Mouse (Mus musculus) CH12.LX (cell line): ENCODE results near the gene Rap1a. TPM values are rescaled to one million over a fixed set of nuclear protein-coding genes. Genes with fewer than 3 reads are reported as not detected.
A peak's percentile ranks its signal among the peaks of the same experiment; 100 is the strongest.

ENCODE experiments used
- DNase-seq: peaks from one replicate; pipeline ENCODE4 v3.0.0-alpha.2; 2013; ENCODE audit errors: extremely low read depth
- H3K27ac ChIP-seq: 2 replicates; pipeline ENCODE4 v1.5.1; 2012; ENCODE audit warnings: low read depth, mild to moderate bottlenecking, control low read depth, moderate library complexity; ENCODE audit not compliant: insufficient read depth
- H3K27me3 ChIP-seq: replicated peaks from 2 replicates; pipeline ENCODE3; 2012; ENCODE audit warnings: inconsistent platforms
- H3K36me3 ChIP-seq, 2 experiments: replicated peaks in 1 of 2; 2 replicates each; pipeline versions ENCODE3 to v1.6.1; 2012; ENCODE audit warnings: inconsistent platforms in 1 of 2, low read length in 1 of 2, mild to moderate bottlenecking in 1 of 2, mixed read lengths in 1 of 2, moderate library complexity in 1 of 2; ENCODE audit not compliant: control insufficient read depth in 1 of 2, insufficient read depth in 1 of 2
- H3K4me1 ChIP-seq, 2 experiments: 2 replicates each; pipeline ENCODE4 v1.6.1; 2012; ENCODE audit warnings: inconsistent platforms in 1 of 2, moderate library complexity in 1 of 2; ENCODE audit not compliant: insufficient read depth in 2 of 2, control insufficient read depth in 1 of 2
- H3K4me2 ChIP-seq: 2 replicates; pipeline ENCODE4 v1.6.1; 2012; ENCODE audit warnings: low read depth, mild to moderate bottlenecking, control low read depth; ENCODE audit not compliant: poor library complexity, insufficient read depth, severe bottlenecking
- H3K4me3 ChIP-seq, 3 experiments: fragments of 150-350 bp in 1 of 3; sonication (generic) in 1 of 3; replicated peaks in 1 of 3; 2 replicates each; pipeline versions ENCODE3 to v1.5.1; 2011 to 2012; ENCODE audit warnings: low read depth in 2 of 3, low read length in 2 of 3, mild to moderate bottlenecking in 2 of 3, moderate library complexity in 2 of 3, control low read depth in 1 of 3, improper control_type of control experiment in 1 of 3, inconsistent platforms in 1 of 3, mixed read lengths in 1 of 3; ENCODE audit not compliant: poor library complexity in 1 of 3
- H3K79me2 ChIP-seq: replicated peaks from 2 replicates; pipeline ENCODE4 v1.6.1; 2012; ENCODE audit warnings: mild to moderate bottlenecking, moderate library complexity; ENCODE audit not compliant: control insufficient read depth, poor library complexity, insufficient read depth, severe bottlenecking; ENCODE audit errors: extremely low read depth
- H3K9ac ChIP-seq: 2 replicates; pipeline ENCODE4 v1.6.1; 2012; ENCODE audit warnings: low read depth, mild to moderate bottlenecking, control low read depth, moderate library complexity; ENCODE audit not compliant: insufficient read depth
- H3K9me3 ChIP-seq: replicated peaks from 2 replicates; pipeline ENCODE3; 2012; ENCODE audit warnings: low read length, inconsistent platforms, mixed read lengths
- CHD1 ChIP-seq: IDR thresholded peaks from 2 replicates; pipeline ENCODE4 v1.6.1; 2012; ENCODE audit warnings: low read depth, low read length, improper control_type of control experiment, inconsistent platforms
- CHD2 ChIP-seq: IDR thresholded peaks from 2 replicates; pipeline ENCODE4 v1.6.1; 2011; ENCODE audit warnings: low read length, improper control_type of control experiment
- E2F4 ChIP-seq: IDR thresholded peaks from 2 replicates; pipeline ENCODE4 v1.6.1; 2011; ENCODE audit warnings: low read depth, low read length, improper control_type of control experiment; ENCODE audit not compliant: insufficient replicate concordance
- ELF1 ChIP-seq: IDR thresholded peaks from 2 replicates; pipeline ENCODE4 v1.6.1; 2014; ENCODE audit warnings: low read depth, mild to moderate bottlenecking, inconsistent platforms, low read length, improper control_type of control experiment
- GABPA ChIP-seq: IDR thresholded peaks from 2 replicates; pipeline ENCODE4 v1.6.1; 2012; ENCODE audit warnings: low read depth, low read length, improper control_type of control experiment, inconsistent platforms; ENCODE audit not compliant: insufficient replicate concordance
- IRF4 ChIP-seq: IDR thresholded peaks from 2 replicates; pipeline ENCODE4 v1.6.1; 2014; ENCODE audit warnings: low read depth, mild to moderate bottlenecking, inconsistent platforms, low read length, improper control_type of control experiment
- JUND ChIP-seq: conservative IDR thresholded peaks from 2 replicates; pipeline ENCODE4 v1.6.1; 2011; ENCODE audit warnings: low read depth, low read length, improper control_type of control experiment
- KAT2A ChIP-seq: IDR thresholded peaks from 2 replicates; pipeline ENCODE4 v1.6.1; 2012; ENCODE audit warnings: low read length, improper control_type of control experiment, inconsistent platforms; ENCODE audit not compliant: insufficient replicate concordance
- MAZ ChIP-seq: IDR thresholded peaks from 2 replicates; pipeline ENCODE4 v1.6.1; 2012; ENCODE audit warnings: low read depth, mild to moderate bottlenecking, inconsistent platforms, low read length, improper control_type of control experiment, moderate library complexity
- MEF2A ChIP-seq: IDR thresholded peaks from 2 replicates; pipeline ENCODE4 v1.6.1; 2014; ENCODE audit warnings: low read depth, mild to moderate bottlenecking, inconsistent platforms, low read length, improper control_type of control experiment, borderline replicate concordance
- MXI1 ChIP-seq: IDR thresholded peaks from 2 replicates; pipeline ENCODE4 v1.6.1; 2011; ENCODE audit warnings: mild to moderate bottlenecking, low read depth, low read length, improper control_type of control experiment
- MYC ChIP-seq: IDR thresholded peaks from 2 replicates; pipeline ENCODE4 v1.6.1; 2011; ENCODE audit warnings: low read depth, mild to moderate bottlenecking, improper control_type of control experiment, low read length
- NELFE ChIP-seq: IDR thresholded peaks from 2 replicates; pipeline ENCODE4 v1.6.1; 2011; ENCODE audit warnings: low read depth, low read length, improper control_type of control experiment
- POLR2A ChIP-seq: IDR thresholded peaks from 2 replicates; pipeline ENCODE4 v1.6.1; 2011; ENCODE audit warnings: low read depth, mild to moderate bottlenecking, improper control_type of control experiment, low read length
- RAD21 ChIP-seq: IDR thresholded peaks from 2 replicates; pipeline ENCODE4 v1.6.1; 2011; ENCODE audit warnings: low read depth, mild to moderate bottlenecking, low read length, improper control_type of control experiment, moderate library complexity
- RCOR1 ChIP-seq: conservative IDR thresholded peaks from 2 replicates; pipeline ENCODE4 v1.6.1; 2012; ENCODE audit warnings: low read depth, mild to moderate bottlenecking, inconsistent platforms, low read length, improper control_type of control experiment
- SMC3 ChIP-seq: IDR thresholded peaks from 2 replicates; pipeline ENCODE4 v1.6.1; 2011; ENCODE audit warnings: low read depth, low read length, improper control_type of control experiment
- TBP ChIP-seq: conservative IDR thresholded peaks from 2 replicates; pipeline ENCODE4 v1.6.1; 2011; ENCODE audit warnings: low read depth, low read length, improper control_type of control experiment
- UBTF ChIP-seq: IDR thresholded peaks from 2 replicates; pipeline ENCODE4 v1.6.1; 2012; ENCODE audit warnings: low read depth, mild to moderate bottlenecking, inconsistent platforms, low read length, improper control_type of control experiment, moderate library complexity
- USF1 ChIP-seq: IDR thresholded peaks from 2 replicates; pipeline ENCODE4 v1.6.1; 2014; ENCODE audit warnings: low read depth, mild to moderate bottlenecking, inconsistent platforms, low read length, improper control_type of control experiment
- USF2 ChIP-seq: conservative IDR thresholded peaks from 2 replicates; pipeline ENCODE4 v1.6.1; 2011; ENCODE audit warnings: low read depth, low read length, improper control_type of control experiment
- ZKSCAN1 ChIP-seq: IDR thresholded peaks from 2 replicates; pipeline ENCODE4 v1.6.1; 2012; ENCODE audit warnings: low read depth, inconsistent platforms, low read length, improper control_type of control experiment, borderline replicate concordance
- ZMIZ1 ChIP-seq: IDR thresholded peaks from 2 replicates; pipeline ENCODE4 v1.6.1; 2012; ENCODE audit warnings: low read depth, mild to moderate bottlenecking, inconsistent platforms, low read length, improper control_type of control experiment
- ZNF384 ChIP-seq: IDR thresholded peaks from 2 replicates; pipeline ENCODE4 v1.6.1; 2012; ENCODE audit warnings: low read depth, low read length, improper control_type of control experiment, inconsistent platforms
- dilution Hi-C: fragments of 300-500 bp; cut with MboI; formaldehyde crosslinking; loops from 2 replicates; pipeline ENCODE4 v1.14.3; 2020; ENCODE audit warnings: low sequenced_read_pairs; ENCODE audit not compliant: extremely low pct_unique_long_range_greater_than_20kb, extremely low pct_ligation_motif_present
- in situ Hi-C: fragments of 300-500 bp; cut with MboI; formaldehyde crosslinking; loops from 3 replicates; pipeline ENCODE4 v1.14.3; 2019; ENCODE audit warnings: low sequenced_read_pairs, low pct_ligation_motif_present, low pct_unique_long_range_greater_than_20kb, mixed read lengths
- polyA plus RNA-seq: library from polyadenylated mRNA; unstranded; fragments of >175 nt; gene quantifications from 2 replicates; pipeline ENCODE4 v1.2.1, GENCODE M21; 2012; ENCODE audit warnings: low read depth; ENCODE audit not compliant: insufficient read length
- total RNA-seq, 2 experiments: library from RNA; depleted of rRNA; stranded (reverse); fragments of 300-350 nt in 1 of 2; fragments of >200 nt in 1 of 2; gene quantifications; 2 replicates each; pipeline ENCODE4 v1.2.3; 2012 to 2014

Rap1a gene
- total and polyA plus RNA-seq, 3 experiments, result 63.3 to 250 (median 209) TPM

GRCm38 (mm10) chr3:105824704-105825103 is 23.6 kb upstream of the Rap1a start:
- TF ChIP-seq KAT2A, result no peak
- no peak for TF ChIP-seq POLR2A
- no peak for TF ChIP-seq E2F4
- TF ChIP-seq MXI1, result no peak
- TF ChIP-seq CHD2, result no peak
- TF ChIP-seq ELF1, result no peak
- TF ChIP-seq GABPA, result no peak
- no peak for TF ChIP-seq USF1
- TF ChIP-seq MAZ, result no peak
- TF ChIP-seq ZMIZ1, result no peak
- no peak for TF ChIP-seq UBTF
- no peak for TF ChIP-seq SMC3
- TF ChIP-seq TBP, result no peak
- TF ChIP-seq ZNF384, result no peak
- TF ChIP-seq CHD1, result 0 out of 2 replicates have a peak, but pooled peaks have one; percentile 83
- TF ChIP-seq JUND, result no peak
- 0 out of 2 replicates have a peak, but pooled peaks have one; percentile 33 for TF ChIP-seq IRF4
- TF ChIP-seq NELFE, result no peak
- no peak for TF ChIP-seq RAD21
- TF ChIP-seq ZKSCAN1, result peak; percentile 95
- no peak for TF ChIP-seq USF2
- no peak for TF ChIP-seq RCOR1
- TF ChIP-seq MYC, result no peak
- no peak for TF ChIP-seq MEF2A
- TF ChIP-seq, all 38 proteins: peak for 3
- DNase-seq, result no peak
- H3K27ac ChIP-seq, result peak overlapping the region; percentile 92
- peaks cover 20 to 73% of the 10 kb centered on the region in 2 experiments for H3K4me1 ChIP-seq
- no peaks in the 10 kb centered on the region for H3K36me3 ChIP-seq
- H3K9ac ChIP-seq, result peak overlapping the region; percentile 75
- in situ Hi-C loops, result loop anchor here (5.0 to 25.0 kb wide), 2 partner anchors 68 to 137 kb away; partner anchors contain the start of gene Ddx20
- H3K9me3 ChIP-seq, result no peaks in the 10 kb centered on the region
- H3K27me3 ChIP-seq, result no peaks in the 10 kb centered on the region
- H3K4me3 ChIP-seq, result peak overlapping the region in 2 of 3 experiments; percentile 19 to 42
- dilution Hi-C loops, result no loop called here
- H3K4me2 ChIP-seq, result peak overlapping the region; percentile 90
- no peaks in the 10 kb centered on the region for H3K79me2 ChIP-seq
